Mouse (Mus musculus): ENCODE data around the gene Fstl5. TPM values are rescaled to one million over a fixed set of nuclear protein-coding genes. Genes with fewer than 3 reads are reported as not detected.

Gene Fstl5
- polyA plus RNA-seq, 1 experiment from 2014 or later = 15.9 TPM

GRCm38 (mm10) chr3:76567346-76567745, 493.3 kb downstream of the Fstl5 start:
- Histone ChIP-seq H3K9me3 (no peaks in the 10 kb centered on the region), H3K36me3 (no peaks in the 10 kb centered on the region), H3K4me3 (no peak overlapping the region), H3K27ac (replicated peaks) (no peak overlapping the region), H3K4me2 (replicated peaks) (no peak overlapping the region), H3K9ac (replicated peaks) (no peak overlapping the region), H3K4me1 (no peaks in the 10 kb centered on the region), H3K27me3 (no peaks in the 10 kb centered on the region)
- no peak for ATAC-seq (ENCODE audit: low FRiP score, low read depth)

- no peaks in the 10 kb centered on the region for H3K27me3 ChIP-seq
- H3K27ac ChIP-seq (replicated peaks) = no peak overlapping the region
- no peak overlapping the region for H3K4me3 ChIP-seq
- ATAC-seq (ENCODE audit: low FRiP score, low read depth) = peak; percentile 67
- H3K4me2 ChIP-seq (replicated peaks) = no peak overlapping the region
- no peaks in the 10 kb centered on the region for H3K4me1 ChIP-seq
- no peaks in the 10 kb centered on the region for H3K36me3 ChIP-seq
- H3K9me3 ChIP-seq = no peaks in the 10 kb centered on the region
- no peak overlapping the region for H3K9ac ChIP-seq (replicated peaks)
- WGBS = 53% methylated on average over 3 of the region's 3 CpGs
Observed at GRCm38 (mm10) chr3:76572478-76572877, 498.4 kb downstream of the Fstl5 start.

- Histone ChIP-seq H3K9ac (replicated peaks) (no peak overlapping the region), H3K27me3 (no peaks in the 10 kb centered on the region), H3K27ac (replicated peaks) (no peak overlapping the region; the same call in 1 of the 2 replicates), H3K4me2 (replicated peaks) (no peak overlapping the region), H3K36me3 (no peaks in the 10 kb centered on the region), H3K9me3 (no peaks in the 10 kb centered on the region), H3K4me3 (no peak overlapping the region), H3K4me1 (no peaks in the 10 kb centered on the region)
- WGBS = 48% methylated on average over 3 of the region's 3 CpGs
- peak; percentile 78 for ATAC-seq (ENCODE audit: low FRiP score, low read depth)
Observed at GRCm38 (mm10) chr3:76572920-76573541, 499.0 kb downstream of the Fstl5 start.

- 84% methylated on average over 4 of the region's 4 CpGs for WGBS
- ATAC-seq (ENCODE audit: low FRiP score, low read depth) = no peak
- no peaks in the 10 kb centered on the region for H3K4me1 ChIP-seq
- H3K4me2 ChIP-seq (replicated peaks) = no peak overlapping the region
- no peaks in the 10 kb centered on the region for H3K36me3 ChIP-seq
- no peak overlapping the region for H3K4me3 ChIP-seq
- no peak overlapping the region for H3K9ac ChIP-seq (replicated peaks)
- no peak overlapping the region for H3K27ac ChIP-seq (replicated peaks)
- no peaks in the 10 kb centered on the region for H3K9me3 ChIP-seq
- H3K27me3 ChIP-seq = no peaks in the 10 kb centered on the region
Observed at GRCm38 (mm10) chr3:76593148-76593547, 519.1 kb downstream of the Fstl5 start.

- Histone ChIP-seq H3K27me3 (no peaks in the 10 kb centered on the region), H3K4me1 (no peaks in the 10 kb centered on the region), H3K27ac (replicated peaks) (no peak overlapping the region), H3K4me2 (replicated peaks) (no peak overlapping the region), H3K9me3 (no peaks in the 10 kb centered on the region), H3K4me3 (no peak overlapping the region), H3K9ac (replicated peaks) (no peak overlapping the region), H3K36me3 (no peaks in the 10 kb centered on the region)
- no peak for ATAC-seq (ENCODE audit: low FRiP score, low read depth)
- WGBS = 92% methylated on average over 1 of the region's 1 CpGs
Observed at GRCm38 (mm10) chr3:76620044-76620443, 546.0 kb downstream of the Fstl5 start.

GRCm38 (mm10) chr3:76654243-76654642, 580.2 kb downstream of the Fstl5 start:
- no peaks in the 10 kb centered on the region for H3K27me3 ChIP-seq
- H3K27ac ChIP-seq (replicated peaks) = no peak overlapping the region
- 60% methylated on average over 1 of the region's 1 CpGs for WGBS
- no peaks in the 10 kb centered on the region for H3K4me1 ChIP-seq
- peak; percentile 63 for ATAC-seq (ENCODE audit: low FRiP score, low read depth)
- H3K4me2 ChIP-seq (replicated peaks) = no peak overlapping the region
- no peaks in the 10 kb centered on the region for H3K9me3 ChIP-seq
- H3K36me3 ChIP-seq = no peaks in the 10 kb centered on the region
- no peak overlapping the region for H3K9ac ChIP-seq (replicated peaks)
- no peak overlapping the region for H3K4me3 ChIP-seq

GRCm38 (mm10) chr3:76670859-76671258, 596.8 kb downstream of the Fstl5 start:
- H3K9me3 ChIP-seq = no peaks in the 10 kb centered on the region
- H3K27ac ChIP-seq (replicated peaks) = no peak overlapping the region
- 74% methylated on average over 5 of the region's 5 CpGs for WGBS
- no peak overlapping the region for H3K9ac ChIP-seq (replicated peaks)
- no peak overlapping the region for H3K4me2 ChIP-seq (replicated peaks)
- H3K4me1 ChIP-seq = no peaks in the 10 kb centered on the region
- no peaks in the 10 kb centered on the region for H3K27me3 ChIP-seq
- ATAC-seq (ENCODE audit: low FRiP score, low read depth) = no peak
- H3K36me3 ChIP-seq = no peaks in the 10 kb centered on the region
- H3K4me3 ChIP-seq = no peak overlapping the region

- Histone ChIP-seq H3K4me1 (no peaks in the 10 kb centered on the region), H3K36me3 (no peaks in the 10 kb centered on the region), H3K4me2 (replicated peaks) (no peak overlapping the region), H3K27me3 (no peaks in the 10 kb centered on the region), H3K9ac (replicated peaks) (no peak overlapping the region), H3K4me3 (no peak overlapping the region), H3K27ac (replicated peaks) (no peak overlapping the region), H3K9me3 (no peaks in the 10 kb centered on the region)
- ATAC-seq (ENCODE audit: low FRiP score, low read depth) = no peak
- 86% methylated on average over 3 of the region's 3 CpGs for WGBS
Observed at GRCm38 (mm10) chr3:76676006-76676405, 601.9 kb downstream of the Fstl5 start.

- no peak for ATAC-seq (ENCODE audit: low FRiP score, low read depth)
- Histone ChIP-seq H3K36me3 (no peaks in the 10 kb centered on the region), H3K4me1 (no peaks in the 10 kb centered on the region), H3K9me3 (no peaks in the 10 kb centered on the region), H3K9ac (replicated peaks) (no peak overlapping the region), H3K4me3 (no peak overlapping the region), H3K27me3 (no peaks in the 10 kb centered on the region), H3K27ac (replicated peaks) (no peak overlapping the region), H3K4me2 (replicated peaks) (no peak overlapping the region)
- 87% methylated on average over 5 of the region's 5 CpGs for WGBS
Observed at GRCm38 (mm10) chr3:76679853-76680545, 605.9 kb downstream of the Fstl5 start.

- ATAC-seq (ENCODE audit: low FRiP score, low read depth) = no peak
- no peaks in the 10 kb centered on the region for H3K4me1 ChIP-seq
Observed at GRCm38 (mm10) chr3:76680546-76680883, 606.4 kb downstream of the Fstl5 start.

GRCm38 (mm10) chr3:76697134-76697629, 623.1 kb downstream of the Fstl5 start:
- Histone ChIP-seq H3K27me3 (no peaks in the 10 kb centered on the region), H3K9ac (replicated peaks) (no peak overlapping the region), H3K9me3 (no peaks in the 10 kb centered on the region), H3K4me3 (no peak overlapping the region), H3K4me2 (replicated peaks) (no peak overlapping the region), H3K36me3 (no peaks in the 10 kb centered on the region), H3K27ac (replicated peaks) (no peak overlapping the region), H3K4me1 (no peaks in the 10 kb centered on the region)
- ATAC-seq (ENCODE audit: low FRiP score, low read depth) = no peak
- WGBS = 72% methylated on average over 1 of the region's 1 CpGs

More at GRCm38 (mm10) chr3:76680546-76680883, 606.4 kb downstream of the Fstl5 start:
- Histone ChIP-seq H3K36me3 (no peaks in the 10 kb centered on the region), H3K4me3 (no peak overlapping the region), H3K4me2 (replicated peaks) (no peak overlapping the region), H3K27me3 (no peaks in the 10 kb centered on the region), H3K9ac (replicated peaks) (no peak overlapping the region), H3K9me3 (no peaks in the 10 kb centered on the region), H3K27ac (replicated peaks) (no peak overlapping the region)
- WGBS = 90% methylated on average over 2 of the region's 2 CpGs

- WGBS = 83% methylated on average over 2 of the region's 2 CpGs
- Histone ChIP-seq H3K9ac (replicated peaks) (no peak overlapping the region), H3K9me3 (no peaks in the 10 kb centered on the region), H3K4me3 (no peak overlapping the region), H3K4me2 (replicated peaks) (no peak overlapping the region), H3K27ac (replicated peaks) (no peak overlapping the region), H3K27me3 (no peaks in the 10 kb centered on the region), H3K36me3 (no peaks in the 10 kb centered on the region), H3K4me1 (no peaks in the 10 kb centered on the region)
- no peak for ATAC-seq (ENCODE audit: low FRiP score, low read depth)
Observed at GRCm38 (mm10) chr3:76739221-76739620, 665.2 kb downstream of the Fstl5 start.
